Mouse (Mus musculus) brain, embryonic 14.5 days (tissue): ENCODE results near the gene Npy4r.

ENCODE experiments used
- CTCF ChIP-seq: fragments of 200-500 bp; IDR thresholded peaks from 2 replicates; pipeline ENCODE4 v1.5.1; 2012; ENCODE audit warnings: inconsistent platforms, mild to moderate bottlenecking, moderate library complexity, borderline replicate concordance; ENCODE audit not compliant: insufficient read depth, insufficient read length; ENCODE audit errors: extremely low read depth
- POLR2A ChIP-seq: fragments of 200-500 bp; IDR thresholded peaks from 2 replicates; pipeline ENCODE4 v1.6.1; 2012; ENCODE audit warnings: mild to moderate bottlenecking, inconsistent platforms, borderline replicate concordance; ENCODE audit not compliant: poor library complexity, insufficient read depth, insufficient read length, severe bottlenecking; ENCODE audit errors: extremely low read depth

DNA sequence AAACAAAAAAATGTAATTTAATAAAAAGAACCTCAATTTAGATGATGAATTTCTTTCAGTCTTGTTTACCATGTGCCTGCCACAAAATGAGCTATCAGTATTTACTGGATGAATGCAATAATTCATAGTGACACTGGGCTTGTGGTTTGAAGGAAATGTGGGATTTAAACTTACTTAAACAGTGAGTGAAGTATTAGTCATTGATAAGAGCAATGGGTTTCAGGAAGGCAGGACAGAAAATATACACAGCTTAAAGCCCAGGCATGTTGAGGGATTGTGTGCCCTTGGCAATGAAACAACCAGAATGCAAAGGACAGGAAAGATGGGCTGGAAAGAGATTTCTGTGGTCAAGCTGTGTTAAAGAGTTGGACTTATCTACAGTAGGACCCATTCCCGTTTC is 10.0 kb downstream of the Npy4r start:
- TF ChIP-seq CTCF = no peak
- TF ChIP-seq POLR2A = no peak
